Mouse (Mus musculus): ENCODE data around the gene Dhrs7. TPM values are rescaled to one million over a fixed set of nuclear protein-coding genes. Genes with fewer than 3 reads are reported as not detected.

Gene Dhrs7
- polyA plus RNA-seq, 1 experiment from 2014 or later, result 14.0 TPM

- no peak overlapping the region for H3K4me3 ChIP-seq (replicated peaks; ENCODE audit: low read depth, low read length)
- no peak overlapping the region for H3K4me2 ChIP-seq (ENCODE audit: low read length)
- no peak for DNase-seq (ENCODE audit: low spot score)
- no peaks in the 10 kb centered on the region for H3K36me3 ChIP-seq (ENCODE audit: insufficient read depth, low read length)
- H3K9ac ChIP-seq (ENCODE audit: low read depth, low read length), result no peak overlapping the region
- WGBS, result 77% methylated on average over 3 of the region's 3 CpGs
- no peaks in the 10 kb centered on the region for H3K4me1 ChIP-seq (replicated peaks; ENCODE audit: insufficient read depth, low read length)
- no peak for ATAC-seq (replicated peaks; ENCODE audit: low FRiP score, low read depth)
- no peaks in the 10 kb centered on the region for H3K9me3 ChIP-seq (replicated peaks; ENCODE audit: low read length)
- no peaks in the 10 kb centered on the region for H3K27me3 ChIP-seq (ENCODE audit: insufficient read depth, low read length)
- no peak overlapping the region for H3K27ac ChIP-seq
- no peak for TF ChIP-seq CTCF (IDR thresholded peaks at IDR 0.05; ENCODE audit: low read depth)
Measured at GRCm38 (mm10) chr12:72638025-72638424, 26.7 kb downstream of the Dhrs7 start.

GRCm38 (mm10) chr12:72628751-72629150 is 36.0 kb downstream of the Dhrs7 start:
- Histone ChIP-seq H3K9me3 (replicated peaks; ENCODE audit: low read length) (no peaks in the 10 kb centered on the region), H3K27me3 (ENCODE audit: insufficient read depth, low read length) (no peaks in the 10 kb centered on the region), H3K36me3 (ENCODE audit: insufficient read depth, low read length) (no peaks in the 10 kb centered on the region), H3K9ac (ENCODE audit: low read depth, low read length) (no peak overlapping the region), H3K27ac (no peak overlapping the region), H3K4me3 (replicated peaks; ENCODE audit: low read depth, low read length) (no peak overlapping the region), H3K4me1 (replicated peaks; ENCODE audit: insufficient read depth, low read length) (no peaks in the 10 kb centered on the region), H3K4me2 (ENCODE audit: low read length) (no peak overlapping the region)
- WGBS, result 93% methylated on average over 7 of the region's 7 CpGs
- no peak for ATAC-seq (replicated peaks; ENCODE audit: low FRiP score, low read depth)
- TF ChIP-seq CTCF (IDR thresholded peaks at IDR 0.05; ENCODE audit: low read depth), result no peak
- no peak for DNase-seq (ENCODE audit: low spot score)

DNA sequence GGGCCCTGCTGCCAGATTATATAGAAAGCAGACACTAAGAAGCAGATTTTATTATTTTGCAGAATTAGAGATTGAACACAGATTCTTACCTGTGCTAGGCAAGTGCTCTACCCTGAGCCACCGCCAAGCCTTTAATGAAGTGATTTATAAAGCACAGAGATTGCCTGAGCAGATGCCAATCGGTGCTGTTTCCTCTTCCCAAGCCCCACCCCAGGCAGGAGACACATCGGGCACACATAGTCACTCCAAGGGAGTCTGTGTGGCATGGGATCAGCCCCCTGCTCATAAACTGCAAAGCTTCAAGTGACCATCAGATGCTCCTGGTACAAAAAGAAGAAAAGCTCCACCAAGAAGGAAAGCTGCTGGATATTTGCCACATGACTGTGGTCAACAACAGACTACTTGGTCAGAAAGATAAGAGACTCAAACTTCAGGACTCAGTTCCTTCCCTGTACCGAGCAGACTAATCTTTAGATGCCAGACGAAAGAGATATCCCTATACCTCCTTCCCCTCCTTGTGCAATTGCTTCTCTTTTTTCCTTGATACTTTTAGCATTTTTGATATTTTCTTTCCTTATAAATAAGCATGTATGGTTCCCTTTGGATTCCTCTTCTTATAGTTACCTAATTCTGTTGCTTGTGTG is 41.7 kb downstream of the Dhrs7 start:
- Histone ChIP-seq H3K27me3 (ENCODE audit: insufficient read depth, low read length) (no peaks in the 10 kb centered on the region), H3K4me1 (replicated peaks; ENCODE audit: insufficient read depth, low read length) (no peaks in the 10 kb centered on the region), H3K4me3 (replicated peaks; ENCODE audit: low read depth, low read length) (no peak overlapping the region), H3K9ac (ENCODE audit: low read depth, low read length) (no peak overlapping the region), H3K9me3 (replicated peaks; ENCODE audit: low read length) (no peaks in the 10 kb centered on the region), H3K36me3 (ENCODE audit: insufficient read depth, low read length) (no peaks in the 10 kb centered on the region), H3K4me2 (ENCODE audit: low read length) (no peak overlapping the region), H3K27ac (no peak overlapping the region)
- ATAC-seq (replicated peaks; ENCODE audit: low FRiP score, low read depth), result no peak
- 75% methylated on average over 5 of the region's 5 CpGs for WGBS
- DNase-seq (ENCODE audit: low spot score), result no peak
- no peak for TF ChIP-seq CTCF (IDR thresholded peaks at IDR 0.05; ENCODE audit: low read depth)

- no peak overlapping the region for H3K4me3 ChIP-seq (replicated peaks; ENCODE audit: low read depth, low read length)
- no peaks in the 10 kb centered on the region for H3K36me3 ChIP-seq (ENCODE audit: insufficient read depth, low read length)
- no peaks in the 10 kb centered on the region for H3K27me3 ChIP-seq (ENCODE audit: insufficient read depth, low read length)
- H3K4me2 ChIP-seq (ENCODE audit: low read length), result no peak overlapping the region
- no peak for DNase-seq (ENCODE audit: low spot score)
- WGBS, result 89% methylated on average over 1 of the region's 1 CpGs
- TF ChIP-seq CTCF (IDR thresholded peaks at IDR 0.05; ENCODE audit: low read depth), result no peak
- H3K27ac ChIP-seq, result no peak overlapping the region
- H3K4me1 ChIP-seq (replicated peaks; ENCODE audit: insufficient read depth, low read length), result no peaks in the 10 kb centered on the region
- ATAC-seq (replicated peaks; ENCODE audit: low FRiP score, low read depth), result no peak
- H3K9me3 ChIP-seq (replicated peaks; ENCODE audit: low read length), result no peaks in the 10 kb centered on the region
- H3K9ac ChIP-seq (ENCODE audit: low read depth, low read length), result no peak overlapping the region
Measured at GRCm38 (mm10) chr12:72621441-72621840, 43.3 kb downstream of the Dhrs7 start.

DNA sequence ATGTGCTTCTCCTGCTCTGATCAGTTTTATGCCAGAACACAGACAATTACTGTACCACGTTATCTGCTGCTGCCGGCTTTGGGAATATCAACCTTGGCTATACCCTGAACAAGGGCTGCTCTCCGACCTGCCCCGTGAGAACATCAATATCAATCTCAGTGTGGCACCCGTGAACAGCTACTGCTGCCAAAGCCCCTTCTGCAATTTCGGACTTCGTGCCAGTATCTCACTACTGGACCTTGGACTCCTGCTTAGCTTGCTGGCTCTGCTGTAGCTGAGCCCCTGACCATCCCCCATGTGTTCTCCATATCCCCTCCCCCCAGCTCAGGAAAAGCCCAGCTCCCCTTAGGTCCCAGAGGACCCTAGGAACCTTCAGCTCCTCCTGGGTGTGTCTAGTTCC is 43.9 kb downstream of the Dhrs7 start:
- 91% methylated on average over 7 of the region's 7 CpGs for WGBS

DNA sequence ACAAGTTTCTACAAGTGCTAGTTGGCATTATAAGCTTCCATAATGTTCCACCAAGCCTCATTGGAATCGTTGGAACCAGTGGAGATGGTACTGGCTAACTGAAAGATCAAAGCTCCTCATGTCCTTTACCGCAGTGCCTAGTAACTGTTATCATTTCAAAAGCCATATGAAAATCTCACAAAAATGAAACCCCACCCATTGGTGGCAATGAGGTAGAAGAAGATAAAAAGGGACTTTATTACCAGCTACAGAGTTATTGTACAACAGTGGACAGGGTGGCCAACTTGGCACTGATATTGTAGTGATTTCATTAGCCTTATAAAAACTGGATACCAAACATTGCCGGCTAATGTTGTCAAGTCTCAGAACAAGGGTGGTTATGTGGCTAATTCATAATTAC is 52.7 kb downstream of the Dhrs7 start:
- no peaks in the 10 kb centered on the region for H3K27me3 ChIP-seq (ENCODE audit: insufficient read depth, low read length)
- no peak for DNase-seq (ENCODE audit: low spot score)
- H3K4me1 ChIP-seq (replicated peaks; ENCODE audit: insufficient read depth, low read length), result no peaks in the 10 kb centered on the region
- TF ChIP-seq CTCF (IDR thresholded peaks at IDR 0.05; ENCODE audit: low read depth), result no peak
- H3K27ac ChIP-seq, result no peak overlapping the region
- WGBS, result 89% methylated on average over 3 of the region's 3 CpGs
- no peaks in the 10 kb centered on the region for H3K36me3 ChIP-seq (ENCODE audit: insufficient read depth, low read length)
- no peak overlapping the region for H3K4me3 ChIP-seq (replicated peaks; ENCODE audit: low read depth, low read length)
- H3K4me2 ChIP-seq (ENCODE audit: low read length), result no peak overlapping the region
- H3K9ac ChIP-seq (ENCODE audit: low read depth, low read length), result no peak overlapping the region
- H3K9me3 ChIP-seq (replicated peaks; ENCODE audit: low read length), result no peaks in the 10 kb centered on the region
- no peak for ATAC-seq (replicated peaks; ENCODE audit: low FRiP score, low read depth)

More for the DNA sequence above, 43.9 kb downstream of the Dhrs7 start:
- Histone ChIP-seq H3K36me3 (ENCODE audit: insufficient read depth, low read length) (no peaks in the 10 kb centered on the region), H3K4me3 (replicated peaks; ENCODE audit: low read depth, low read length) (no peak overlapping the region), H3K27ac (no peak overlapping the region), H3K4me1 (replicated peaks; ENCODE audit: insufficient read depth, low read length) (no peaks in the 10 kb centered on the region), H3K9ac (ENCODE audit: low read depth, low read length) (no peak overlapping the region), H3K4me2 (ENCODE audit: low read length) (no peak overlapping the region), H3K9me3 (replicated peaks; ENCODE audit: low read length) (no peaks in the 10 kb centered on the region), H3K27me3 (ENCODE audit: insufficient read depth, low read length) (no peaks in the 10 kb centered on the region)
- ATAC-seq (replicated peaks; ENCODE audit: low FRiP score, low read depth), result no peak
- DNase-seq (ENCODE audit: low spot score), result no peak
- TF ChIP-seq CTCF (IDR thresholded peaks at IDR 0.05; ENCODE audit: low read depth), result no peak

Other genes with a start within 250 kb of the Dhrs7 start
- gene Lrrc9, start 223.0 kb downstream of the Dhrs7 start, polyA plus RNA-seq (2015; fragmentation: Nextera tagmentation; extraction: Ambion mirVana), result 0.20 and 0.22 TPM in 2 replicates
- 5.8 and 6.6 TPM in 2 replicates for gene Pcnx4, start 128.5 kb downstream of the Dhrs7 start, polyA plus RNA-seq (2015; fragmentation: Nextera tagmentation; extraction: Ambion mirVana)
- gene Gm4756, start 15.2 kb downstream of the Dhrs7 start, polyA plus RNA-seq (2015; fragmentation: Nextera tagmentation; extraction: Ambion mirVana), result not detected in 2 replicates
- 52.6 and 53.5 TPM in 2 replicates for gene Ppm1a, start 92.5 kb upstream of the Dhrs7 start, polyA plus RNA-seq (2015; fragmentation: Nextera tagmentation; extraction: Ambion mirVana)